Mouse (Mus musculus) lung, adult 18-20 months (tissue): Measurements from ENCODE around the gene Srp54a.
"Not testable (repeated sequence)": the region's sequence is repeated elsewhere in the genome, so short reads cannot be mapped to it uniquely, and the experiment has no call there.

Experiments
- DNase-seq, 2 experiments: peaks; one replicate each; pipeline ENCODE4 v3.0.0; 2022; ENCODE audit warnings: mixed read lengths in 2 of 2

Gene Srp54a

DNA sequence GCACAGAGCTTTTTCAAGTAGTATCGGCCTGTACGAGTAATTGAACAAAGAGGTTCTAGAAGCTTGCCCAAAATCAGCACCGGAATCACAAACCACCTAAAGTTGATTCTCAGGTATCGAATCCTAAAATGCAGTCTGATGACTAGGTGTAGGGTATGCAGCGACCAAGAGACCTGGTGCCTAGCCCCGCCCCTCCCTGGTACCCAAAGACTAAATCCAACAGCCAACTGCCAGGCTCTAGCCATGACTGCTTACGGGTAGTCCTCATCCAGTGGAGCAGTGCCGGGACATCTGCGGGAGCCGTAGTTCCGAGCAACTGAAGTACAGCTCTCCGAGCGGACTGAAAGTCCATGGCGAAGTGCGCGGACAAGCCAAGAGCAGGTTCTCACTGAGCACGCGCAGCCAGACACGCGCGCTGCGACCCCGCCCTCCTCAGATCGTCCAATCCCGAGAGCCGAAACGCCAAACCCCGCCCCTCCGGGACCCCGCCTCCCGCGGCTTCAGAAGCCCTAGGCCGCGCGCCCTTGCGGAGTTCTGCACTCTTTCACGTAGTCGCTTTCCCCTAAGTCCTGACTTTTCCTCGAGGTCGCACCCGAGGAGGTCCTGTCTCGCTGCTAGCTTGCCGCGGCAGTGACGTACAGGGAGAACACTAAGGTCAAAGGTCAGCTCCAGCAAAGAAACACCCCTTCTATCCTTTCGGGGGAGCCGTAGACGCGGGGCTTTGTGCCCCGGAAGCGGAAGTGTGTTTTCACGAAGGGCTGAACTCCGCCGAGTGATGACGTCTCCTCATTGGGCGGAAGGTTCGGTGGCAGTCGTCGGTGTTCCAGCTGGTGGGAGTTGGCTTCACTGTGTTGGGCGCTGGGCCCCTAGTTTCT, at the start of gene Srp54a, which contains the start of gene 2700097O09Rik:
Gene Srp54a (plus strand): TSS at position 537 of the 875 bp plus-strand sequence.
Gene 2700097O09Rik (minus strand): TSS at position 385 of the 875 bp plus-strand sequence.
- DNase-seq, result peak; percentile 94 to 95

DNA sequence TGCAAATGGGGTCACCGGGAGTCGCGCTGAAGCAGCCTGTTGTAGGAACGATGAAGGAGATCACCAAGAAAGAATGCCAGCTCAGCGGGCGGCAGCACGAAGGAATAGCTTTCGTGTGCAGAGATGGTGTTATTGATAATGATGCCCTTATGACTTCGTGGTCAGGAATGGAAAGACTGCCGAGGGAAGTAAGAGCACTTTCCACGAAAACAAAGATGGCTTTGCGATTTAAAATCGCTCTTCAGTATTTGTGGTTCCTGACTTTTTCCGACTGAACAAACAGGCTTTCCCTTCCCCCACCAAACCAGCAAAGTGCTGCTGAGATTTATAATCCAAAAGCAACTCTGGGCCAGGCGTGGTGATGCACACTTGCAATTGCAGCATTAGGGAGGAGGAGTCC, 39.1 kb upstream of the Srp54a start:
- DNase-seq, result no peak

DNA sequence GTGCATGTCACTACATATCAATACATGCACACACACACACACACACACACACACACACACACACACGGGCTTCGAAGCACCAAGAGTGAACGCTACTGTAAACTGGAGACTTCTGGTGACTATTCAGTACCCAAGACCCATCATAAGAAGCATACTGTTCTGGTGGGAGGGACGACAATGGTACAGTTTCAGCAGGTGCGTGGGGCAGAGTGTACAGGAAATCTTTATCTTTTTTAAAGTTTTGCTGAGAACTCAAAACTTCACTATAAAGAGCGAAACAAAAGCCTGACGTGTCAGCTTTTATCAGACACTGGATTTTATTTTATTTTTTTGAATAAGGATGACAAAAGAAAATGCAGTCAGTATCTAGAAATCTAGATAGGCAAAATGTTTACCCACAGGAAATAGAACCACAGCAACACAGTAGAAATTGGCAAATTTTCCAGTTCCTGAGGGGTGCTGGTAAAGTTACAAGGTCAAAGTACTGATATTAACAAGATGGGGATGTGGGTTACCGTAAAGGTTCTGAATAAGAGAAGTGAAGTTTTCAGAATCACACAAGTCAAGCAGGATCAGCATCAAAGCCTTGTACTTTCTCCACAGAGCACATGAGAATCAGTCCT, 30.2 kb upstream of the Srp54a start:
- DNase-seq, result no peak

DNA sequence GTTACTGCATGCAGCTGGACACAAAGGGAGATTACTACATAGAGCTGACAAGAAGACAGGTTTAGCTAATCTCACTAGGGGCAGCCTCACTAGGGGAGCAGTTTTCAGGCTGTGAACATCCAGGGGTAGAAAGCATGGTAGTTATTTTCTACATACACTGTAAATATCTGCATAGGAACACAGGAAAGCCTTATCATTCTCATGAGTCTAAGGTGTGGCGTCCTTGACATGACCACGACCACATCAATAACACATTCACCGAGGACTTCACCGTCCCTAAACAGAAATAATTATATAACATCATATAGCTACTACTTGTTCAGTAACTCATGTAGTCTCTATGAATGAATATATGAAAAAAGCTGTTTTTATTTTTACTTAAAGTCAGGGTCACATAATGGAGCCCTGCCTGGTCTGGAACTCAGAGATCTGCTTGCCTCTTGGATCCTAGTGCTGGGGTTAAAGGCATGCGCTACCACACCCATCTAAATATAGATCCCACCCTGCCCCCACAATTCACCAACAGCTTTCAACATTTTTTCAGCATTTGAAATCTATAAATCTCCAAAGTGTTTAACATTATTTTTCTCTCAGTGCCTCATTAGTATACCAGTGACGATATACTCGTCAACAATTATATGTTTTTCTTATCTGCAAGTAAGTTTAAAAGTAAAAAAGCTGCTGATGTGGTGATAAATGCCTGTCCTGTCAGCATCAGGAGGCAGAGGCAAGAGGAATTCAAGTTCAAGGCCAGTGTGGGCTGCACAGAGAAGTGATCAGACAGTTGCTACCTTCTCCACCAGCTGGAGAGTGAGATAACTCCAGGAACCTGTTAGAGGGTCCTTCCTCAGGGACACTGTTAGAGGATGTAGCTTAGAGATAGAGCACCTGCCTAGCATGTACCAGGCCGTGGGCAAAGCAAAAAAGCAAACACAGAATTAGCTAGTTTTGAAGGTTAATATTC, 28.6 kb upstream of the Srp54a start:
- no peak for DNase-seq

DNA sequence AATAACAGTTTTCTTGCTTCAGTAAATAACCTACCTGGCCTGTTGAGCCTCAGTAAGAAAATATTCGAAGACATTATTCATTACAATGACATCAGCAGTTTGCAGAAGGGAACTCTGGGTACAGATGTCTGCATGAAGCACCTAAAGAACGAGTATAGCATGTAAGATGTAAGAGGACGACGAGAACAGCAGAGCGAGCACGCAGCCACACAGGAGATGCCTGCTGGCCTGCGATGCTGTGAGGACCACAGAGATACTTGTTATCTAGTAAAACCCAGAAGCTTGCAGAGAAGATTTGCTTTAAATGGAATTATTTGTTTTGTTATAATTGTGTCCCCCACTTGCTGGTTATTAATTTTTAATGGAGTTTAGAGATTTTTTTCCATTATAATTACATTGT, 26.8 kb upstream of the Srp54a start:
- DNase-seq, result no peak

DNA sequence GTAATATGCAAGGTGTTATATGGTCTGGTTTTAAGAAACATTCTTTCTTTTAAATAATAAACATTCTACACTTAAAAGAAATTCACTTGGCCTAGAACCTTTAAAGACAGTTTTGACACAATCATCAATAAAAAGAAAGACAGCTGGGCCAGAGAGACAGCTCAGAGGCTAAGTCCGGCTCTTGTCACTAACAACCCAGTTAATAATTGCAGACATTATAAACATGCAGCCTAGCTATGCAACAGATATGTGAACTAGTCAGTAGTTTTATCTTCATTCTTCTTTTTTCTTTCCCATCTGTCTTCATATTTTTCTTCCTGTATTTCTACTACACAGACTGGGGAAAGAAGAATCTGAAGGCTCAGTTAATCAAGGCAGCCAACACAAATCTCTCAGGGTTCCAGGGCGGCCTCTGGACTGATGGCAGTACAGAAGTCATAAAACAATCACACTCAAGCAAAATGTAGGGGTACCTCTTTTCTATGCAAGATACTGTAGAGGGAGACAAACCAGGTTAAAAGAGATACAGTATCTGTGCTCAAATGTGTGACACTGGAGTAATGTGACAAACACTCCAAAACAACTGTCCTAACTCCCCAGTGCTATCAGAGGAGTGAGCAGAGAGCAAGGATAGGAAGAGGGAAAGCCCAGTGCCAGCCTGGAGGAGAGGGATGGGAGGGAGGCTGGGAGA, 25.4 kb upstream of the Srp54a start:
- DNase-seq, result no peak

DNA sequence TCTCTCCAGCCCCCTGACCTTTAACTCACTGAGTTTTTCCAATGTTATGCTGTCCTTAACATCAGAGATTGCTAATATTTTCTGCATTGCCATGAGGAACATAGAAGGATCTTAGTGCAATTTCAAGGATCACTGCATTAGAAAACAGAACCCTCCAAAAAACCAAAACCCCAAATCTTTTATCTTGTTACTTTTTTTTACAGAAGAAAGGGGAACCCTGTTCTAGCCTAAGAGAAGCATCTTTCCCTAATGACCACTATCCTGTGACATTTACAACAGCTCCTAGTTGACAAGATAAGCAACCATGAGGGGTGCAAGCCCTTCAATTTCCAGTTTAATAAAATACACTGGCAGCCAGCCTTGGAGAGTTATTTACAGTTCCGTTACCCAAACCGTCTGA, 23.4 kb upstream of the Srp54a start:
- no peak for DNase-seq

DNA sequence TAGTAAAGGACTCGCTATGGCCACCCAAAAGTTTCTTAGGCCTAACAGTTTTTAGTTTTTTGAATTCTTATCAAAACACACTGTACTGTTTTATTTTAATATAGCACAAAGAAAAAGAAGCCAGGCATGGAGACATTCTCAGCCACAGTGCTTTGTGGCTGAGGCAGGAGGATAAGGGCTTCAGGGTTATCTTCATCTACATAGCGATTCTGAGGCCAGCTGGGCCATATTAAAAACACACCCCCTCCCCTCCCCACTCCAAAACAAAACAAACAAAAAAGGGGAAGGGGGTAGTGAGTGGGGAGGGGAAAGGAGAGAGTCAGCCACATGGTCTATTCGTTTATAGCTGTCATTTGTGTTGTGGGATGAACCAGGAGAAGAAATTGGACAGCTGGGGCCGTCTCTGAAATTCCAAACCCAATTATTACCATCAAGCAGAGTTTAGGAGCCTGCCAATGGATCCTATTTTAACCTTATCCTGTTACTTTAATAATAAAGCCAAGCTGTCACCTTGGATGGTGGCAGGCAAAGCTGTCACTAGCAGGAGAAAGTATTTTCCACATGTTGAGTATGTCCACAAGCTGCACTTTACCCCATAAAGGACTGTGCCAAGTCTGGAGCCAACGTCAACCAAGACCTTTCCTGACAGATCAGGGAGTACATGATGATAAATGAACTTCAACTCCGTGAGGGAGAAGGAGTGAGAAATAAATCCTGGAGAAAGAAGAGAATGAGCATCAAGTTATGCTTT, 21.0 kb upstream of the Srp54a start:
- peak in 1 of 2 experiments; percentile 36 for DNase-seq

DNA sequence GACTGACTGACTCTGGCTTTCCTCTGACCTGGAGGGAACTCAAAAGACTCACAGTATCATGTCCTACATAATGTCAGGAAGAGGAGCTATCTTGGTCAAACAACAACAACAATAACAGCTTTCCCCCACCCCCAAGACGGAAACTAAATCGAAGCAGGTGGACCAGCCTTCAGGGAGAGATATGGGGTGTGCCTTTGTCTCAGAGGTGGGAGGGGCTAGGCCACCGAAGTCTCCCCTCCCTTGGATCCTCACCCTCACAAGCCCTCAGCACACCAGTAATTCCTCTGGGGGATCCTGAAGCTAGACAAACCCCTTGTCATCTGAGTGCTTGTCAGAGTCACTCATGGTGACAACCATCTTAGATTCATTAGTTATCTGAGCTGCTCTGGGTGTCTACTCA, 20.2 kb upstream of the Srp54a start:
- no peak for DNase-seq

DNA sequence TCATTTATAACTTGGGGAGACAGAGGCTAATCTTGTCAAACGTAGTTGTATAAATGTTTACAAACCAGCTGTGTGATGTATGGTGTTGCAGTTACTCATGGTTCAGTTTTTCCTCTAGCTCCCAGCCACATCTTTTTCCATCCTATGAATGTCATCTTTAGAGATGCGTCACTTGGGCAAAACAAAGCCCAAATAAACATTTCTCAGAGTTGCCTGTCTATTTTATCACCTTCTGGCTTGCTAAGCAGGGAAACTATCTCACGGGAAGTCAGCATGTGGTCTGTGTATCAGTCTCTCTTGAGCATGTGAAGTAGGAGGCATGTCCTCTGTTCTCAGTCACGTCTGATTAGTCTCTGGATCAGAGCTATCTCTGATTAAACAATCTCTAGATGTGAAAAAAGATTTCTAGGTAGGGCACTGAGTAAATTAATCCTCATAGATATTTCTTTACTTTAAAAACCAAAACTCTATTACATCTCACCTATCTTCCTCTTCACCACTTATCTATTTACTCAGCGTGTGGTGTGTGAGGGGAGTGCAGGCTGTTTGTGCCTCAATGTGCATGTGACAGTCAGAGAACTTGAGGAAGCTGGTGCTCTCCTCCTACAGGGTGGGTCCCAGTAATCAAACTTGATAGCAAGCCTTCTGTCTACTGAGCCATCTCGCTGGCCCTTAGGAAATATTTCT, 19.7 kb upstream of the Srp54a start:
- DNase-seq, result no peak

DNA sequence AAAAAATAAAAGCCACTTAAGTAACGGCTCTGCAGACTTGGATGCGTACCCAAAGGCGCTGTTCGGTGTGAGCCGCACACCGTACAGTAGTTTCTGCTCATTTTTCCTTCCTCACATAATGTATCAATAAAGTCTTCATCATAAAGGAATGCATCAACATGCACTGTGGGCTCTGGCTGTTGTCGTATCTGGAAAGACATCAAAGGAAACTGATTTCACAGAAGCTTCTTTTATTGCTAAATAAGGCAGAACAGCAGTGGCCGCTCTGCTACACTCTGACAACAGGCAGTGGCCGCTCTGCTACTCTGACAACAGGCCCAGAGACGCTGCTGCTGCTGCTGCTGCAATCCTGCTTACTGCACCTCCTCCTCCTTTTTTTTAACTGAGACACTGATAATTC, 19.1 kb upstream of the Srp54a start:
- DNase-seq, result peak; percentile 14 to 41

DNA sequence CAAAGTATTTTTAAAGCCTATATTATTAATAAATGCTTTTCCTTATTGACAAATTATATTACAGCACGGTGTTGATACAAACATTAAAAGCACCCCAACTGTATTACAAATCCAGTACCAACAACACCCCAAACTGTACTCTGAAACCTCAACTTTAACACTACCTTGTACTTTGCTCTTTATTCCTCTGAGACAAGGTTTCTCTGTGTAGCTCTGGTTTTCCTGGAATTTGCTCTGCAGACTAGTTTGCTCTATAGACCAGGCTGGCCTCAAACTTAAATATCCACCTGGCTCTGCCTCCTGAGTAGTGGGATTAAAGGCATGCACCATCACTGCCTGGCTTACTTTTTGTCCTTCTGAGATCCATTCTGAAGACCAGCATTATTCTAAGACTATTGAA, 17.9 kb upstream of the Srp54a start:
- DNase-seq, result no peak

DNA sequence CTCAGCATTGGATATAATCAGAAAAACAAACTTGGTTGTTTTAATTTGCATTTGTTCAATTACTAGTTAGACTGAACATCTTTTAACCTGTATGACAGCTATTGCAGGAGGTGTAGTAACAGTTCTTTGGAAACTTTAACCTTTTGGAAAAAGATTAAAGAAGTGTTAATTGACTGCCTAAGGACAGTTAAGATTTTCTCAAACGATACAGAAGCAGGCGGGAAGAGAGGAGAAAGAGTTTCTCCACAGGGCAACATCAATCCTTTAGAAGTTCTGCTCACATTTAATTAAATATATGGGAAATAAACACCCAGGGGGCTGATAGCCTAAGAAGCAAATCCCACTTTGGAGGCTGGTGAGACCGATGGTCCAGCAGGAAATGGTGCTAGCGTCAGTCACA, 7.6 kb upstream of the Srp54a start:
- no peak for DNase-seq

DNA sequence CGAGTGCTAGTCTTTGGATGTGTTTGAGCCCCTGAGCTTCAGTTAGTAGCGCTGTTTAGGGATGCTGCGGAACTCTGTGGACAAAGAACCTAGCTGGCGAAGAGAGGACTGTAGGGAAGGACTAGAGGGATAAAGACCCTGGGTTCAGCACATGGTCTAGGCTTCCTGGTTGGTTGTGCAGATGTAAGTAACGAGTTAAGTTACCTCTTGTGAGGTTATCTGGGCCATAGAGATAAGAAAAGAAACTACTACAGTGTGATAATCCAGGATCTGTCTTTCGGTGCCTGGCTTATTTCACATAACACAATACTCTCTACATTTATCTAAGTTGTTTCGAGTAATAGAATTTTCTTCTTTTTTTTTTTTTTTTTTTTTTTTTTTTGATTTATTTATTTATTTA, 6.4 kb upstream of the Srp54a start:
- no peak for DNase-seq

DNA sequence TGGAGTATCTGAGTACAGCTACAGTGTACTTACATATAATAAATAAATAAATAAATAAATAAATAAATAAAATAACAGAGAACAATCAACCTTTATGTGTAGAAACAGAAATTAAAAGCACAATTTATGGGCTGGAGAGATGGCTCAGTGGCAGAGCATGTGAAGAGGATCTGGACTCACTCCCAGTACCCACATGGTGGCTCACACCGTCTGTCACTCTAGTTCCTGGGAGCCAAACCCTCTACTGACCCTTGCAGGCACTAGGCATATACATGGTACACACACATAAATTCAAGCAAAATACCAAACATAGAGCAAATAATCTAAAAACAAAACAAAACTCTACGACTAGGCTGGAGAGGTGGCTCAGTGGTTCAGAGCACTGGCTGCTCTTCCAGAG, 4.8 kb upstream of the Srp54a start:
- DNase-seq, result no peak

DNA sequence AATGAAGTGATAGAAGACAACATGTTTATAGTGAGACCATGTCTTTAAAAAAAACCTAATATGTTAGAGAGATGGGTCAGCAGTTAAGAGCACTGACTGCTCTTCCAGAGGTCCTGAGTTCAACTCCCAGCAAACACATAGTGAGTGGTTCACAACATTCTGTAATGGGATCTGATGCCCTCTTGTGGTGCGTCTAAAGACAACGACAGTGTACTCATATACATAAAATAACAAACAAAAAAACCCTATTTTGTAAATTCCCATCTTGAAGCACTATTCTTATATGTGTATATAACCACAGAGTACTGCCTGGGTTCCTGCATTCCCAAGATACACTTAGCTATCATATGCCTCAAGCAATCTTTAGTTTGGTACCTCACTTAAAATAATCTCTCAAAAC, 1.4 kb upstream of the Srp54a start:
- DNase-seq, result not testable (repeated sequence)

DNA sequence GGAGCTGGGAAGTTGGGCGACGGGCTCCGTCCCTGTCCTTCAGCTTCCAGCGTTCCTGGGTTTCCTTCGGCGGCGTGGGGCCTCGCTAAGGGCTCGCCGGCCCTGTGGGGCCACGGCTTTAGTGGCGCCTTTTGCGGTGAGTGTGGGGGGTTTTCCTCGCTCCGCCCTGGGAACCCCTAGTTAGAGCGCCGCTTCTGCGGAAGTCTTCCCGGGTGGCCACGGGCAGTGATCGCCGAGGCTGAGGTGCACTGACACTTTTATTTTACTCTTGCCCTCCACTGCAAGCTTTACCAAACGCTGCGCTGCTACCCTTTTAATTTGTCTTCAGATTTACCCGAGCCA, 510 bp downstream of the Srp54a start:
- DNase-seq, result not testable (repeated sequence)

DNA sequence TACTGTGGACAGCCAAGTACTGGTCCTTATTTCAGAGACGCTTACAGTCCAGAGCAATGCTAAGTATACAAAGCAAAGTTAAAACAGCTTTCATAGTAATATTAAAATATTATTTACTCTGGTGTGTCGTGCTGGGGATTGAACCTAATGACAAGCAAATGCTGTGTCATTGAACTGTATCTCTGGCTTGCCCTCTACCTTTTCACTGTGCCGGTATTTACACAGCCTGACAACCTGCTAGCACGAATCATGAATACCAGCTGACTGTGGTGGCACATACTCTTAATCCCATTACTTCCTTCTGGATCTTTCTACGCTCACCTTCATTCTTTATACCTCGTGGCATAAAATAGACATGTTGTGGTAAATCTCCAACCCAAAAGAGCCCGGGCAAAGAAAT, 12.1 kb downstream of the Srp54a start:
- not testable (repeated sequence) for DNase-seq

DNA sequence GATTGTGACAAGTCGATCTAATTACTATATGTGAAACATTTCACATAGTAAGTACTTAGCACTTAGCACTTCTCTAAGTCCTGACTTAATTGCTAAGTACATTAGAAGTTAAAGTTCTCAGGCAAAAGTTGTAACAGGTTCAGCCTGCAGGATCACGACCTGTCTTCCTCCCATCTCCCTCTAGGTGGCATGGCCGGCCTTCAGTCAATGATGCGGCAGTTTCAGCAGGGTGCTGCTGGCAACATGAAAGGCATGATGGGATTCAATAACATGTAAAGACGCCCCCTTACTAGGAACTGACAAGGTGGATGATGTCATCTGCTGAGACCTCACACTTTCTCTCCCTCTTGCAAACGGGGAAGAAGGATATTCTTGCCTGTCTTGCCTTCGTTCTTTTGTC, 32.6 kb downstream of the Srp54a start:
- DNase-seq, result not testable (repeated sequence)

DNA sequence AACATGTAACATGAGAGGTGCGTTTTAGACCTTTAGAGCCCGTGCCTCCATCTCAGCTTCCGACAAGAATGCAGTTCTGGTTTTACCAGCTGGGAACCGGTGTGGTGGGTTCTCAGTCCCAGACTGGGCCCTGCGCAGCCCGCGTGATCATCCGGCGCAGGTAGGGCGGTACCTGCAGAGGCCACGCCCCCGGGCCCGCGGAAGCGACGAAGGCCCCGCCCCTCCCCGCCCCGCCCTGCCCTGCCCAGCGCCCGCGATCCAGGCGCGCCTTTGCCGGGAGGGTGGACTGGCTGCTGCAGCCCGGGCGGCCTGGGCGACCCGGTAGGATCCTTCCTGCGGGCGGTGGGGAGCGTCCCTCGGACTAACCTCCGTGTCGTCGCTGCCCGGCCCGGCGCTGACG, 44.2 kb downstream of the Srp54a start, which contains the start of gene Fam177a:
Gene Fam177a (plus strand): TSS at position 228 of the 400 bp plus-strand sequence.
- not testable (repeated sequence) for DNase-seq

DNA sequence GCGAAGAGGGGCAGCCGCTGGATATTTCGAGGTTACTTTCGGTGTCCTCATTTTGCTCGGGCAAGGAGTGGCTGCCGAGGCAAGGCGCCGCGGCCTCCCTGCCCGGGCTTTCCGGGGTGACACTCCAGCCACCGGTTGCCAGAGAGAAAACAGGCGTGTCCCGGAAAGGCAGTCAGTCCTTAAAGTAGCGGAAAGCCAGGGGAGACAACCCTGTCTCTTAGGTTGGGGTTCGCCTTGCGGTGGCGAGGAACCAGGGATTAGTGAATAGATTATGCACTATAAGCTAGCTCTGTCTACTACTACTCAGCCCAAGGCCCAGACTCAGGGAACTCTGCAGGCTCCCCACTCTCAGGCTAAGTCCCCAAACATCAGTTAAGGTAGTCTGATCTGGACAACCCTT, 44.7 kb downstream of the Srp54a start:
- DNase-seq, result not testable (repeated sequence)
